Comparison of ENCODE assay signal across 7 mouse cellular contexts in genomic region chr10:99269301-99269701, GRCm38 (mm10). TPM values are rescaled to one million over a fixed set of nuclear protein-coding genes. Genes with fewer than 3 reads are reported as not detected.
DNase-seq lines count a peak whose midpoint lies in the region; ATAC-seq and TF ChIP-seq lines count a peak whose summit lies in the region.

No protein-coding gene starts in this region.

- no peak overlapping the region for H3K4me2 ChIP-seq in forebrain, embryonic 15.5 days (replicated peaks)
- peak overlapping the region; percentile 57 for H3K4me2 ChIP-seq in limb, embryonic 13.5 days (replicated peaks)

- DNase-seq in spleen, adult 2 months (ENCODE audit: low read depth in 1 of 2, low spot score in 2 of 2), result no peak
- DNase-seq in spleen, adult 12 weeks (ENCODE audit: low spot score), result no peak
- no peak for DNase-seq in T-cell, adult 2 months (ENCODE audit: low spot score)
- no peak for DNase-seq in frontal cortex, postnatal 25 days (ENCODE audit: low spot score in 2 of 2)

- no peaks in the 10 kb centered on the region for H3K27me3 ChIP-seq in spleen, adult 2 months (ENCODE audit: control insufficient read depth, insufficient read depth, low read length)
- H3K27me3 ChIP-seq in forebrain, embryonic 15.5 days, result peaks cover 11% of the 10 kb centered on the region; the same call in 1 of the 2 replicates
- no peaks in the 10 kb centered on the region for H3K27me3 ChIP-seq in limb, embryonic 13.5 days
- H3K27me3 ChIP-seq in small intestine, adult 2 months (ENCODE audit: control insufficient read depth, insufficient read depth, low read length), result no peaks in the 10 kb centered on the region

- no peak overlapping the region for H3K4me3 ChIP-seq in spleen, adult 2 months (ENCODE audit: extremely low read depth, insufficient read depth, insufficient read length)
- H3K4me3 ChIP-seq in forebrain, embryonic 15.5 days, result no peak overlapping the region
- H3K4me3 ChIP-seq in limb, embryonic 13.5 days, result no peak overlapping the region
- no peak overlapping the region for H3K4me3 ChIP-seq in small intestine, adult 2 months (ENCODE audit: low read depth, low read length)

- WGBS in spleen, adult 2 months, result 38% methylated on average over 4 of the region's 4 CpGs
- whole genome bisulfite sequencing in forebrain, embryonic 15.5 days, result 3% methylated on average over 4 of the region's 4 CpGs
- WGBS in limb, embryonic 13.5 days, result 3% methylated on average over 4 of the region's 4 CpGs
- 73% methylated on average over 4 of the region's 4 CpGs for WGBS in small intestine, adult 2 months

- peak; percentile 56 for ATAC-seq in forebrain, embryonic 15.5 days (replicated peaks)
- ATAC-seq in limb, embryonic 13.5 days (ENCODE audit: low FRiP score, low read depth), result no peak; the same call in none of the 2 replicates

- H3K9me3 ChIP-seq in forebrain, embryonic 15.5 days, result no peaks in the 10 kb centered on the region
- H3K9me3 ChIP-seq in limb, embryonic 13.5 days, result no peaks in the 10 kb centered on the region

- TF ChIP-seq CTCF in spleen, adult 2 months (IDR thresholded peaks at IDR 0.05; ENCODE audit: extremely low read depth, insufficient read depth, insufficient read length, insufficient replicate concordance), result no peak
- no peak for TF ChIP-seq CTCF in small intestine, adult 2 months (IDR thresholded peaks at IDR 0.05; ENCODE audit: extremely low read depth, insufficient read length, insufficient replicate concordance, low read depth, low read length)

- H3K4me1 ChIP-seq in spleen, adult 2 months (ENCODE audit: control insufficient read depth, insufficient read depth, insufficient read length), result peaks cover 21% of the 10 kb centered on the region
- H3K4me1 ChIP-seq in forebrain, embryonic 15.5 days, result peaks cover 39% of the 10 kb centered on the region
- H3K4me1 ChIP-seq in limb, embryonic 13.5 days, result peaks cover 66% of the 10 kb centered on the region
- H3K4me1 ChIP-seq in small intestine, adult 2 months (ENCODE audit: control insufficient read depth, insufficient read depth, insufficient read length, low read length), result peaks cover 19% of the 10 kb centered on the region

- H3K9ac ChIP-seq in forebrain, embryonic 15.5 days (replicated peaks), result peak overlapping the region; percentile 10; the same call in 1 of the 2 replicates
- 0 out of 2 replicates have a peak overlapping the region, but pooled peaks have one; percentile 13 for H3K9ac ChIP-seq in limb, embryonic 13.5 days

- H3K27ac ChIP-seq in spleen, adult 2 months (ENCODE audit: insufficient read depth, low read length), result peak overlapping the region; percentile 80
- H3K27ac ChIP-seq in forebrain, embryonic 15.5 days (replicated peaks), result peak overlapping the region; percentile 59
- peak overlapping the region; percentile 80 for H3K27ac ChIP-seq in limb, embryonic 13.5 days
- H3K27ac ChIP-seq in small intestine, adult 2 months (ENCODE audit: insufficient read depth, low read depth, low read length), result peak overlapping the region; percentile 56

- TF ChIP-seq POLR2A in spleen, adult 2 months (IDR thresholded peaks at IDR 0.05; ENCODE audit: low read depth, low read length), result no peak
- no peak for TF ChIP-seq POLR2A in small intestine, adult 2 months (IDR thresholded peaks at IDR 0.05; ENCODE audit: low read depth, low read length)

- H3K36me3 ChIP-seq in spleen, adult 2 months (ENCODE audit: control insufficient read depth, insufficient read depth, low read length), result peaks cover 3% of the 10 kb centered on the region; the same call in 1 of the 2 replicates
- H3K36me3 ChIP-seq in forebrain, embryonic 15.5 days, result no peaks in the 10 kb centered on the region
- peaks cover 3% of the 10 kb centered on the region; the same call in 1 of the 2 replicates for H3K36me3 ChIP-seq in limb, embryonic 13.5 days
- peaks cover 11% of the 10 kb centered on the region for H3K36me3 ChIP-seq in small intestine, adult 2 months (ENCODE audit: control insufficient read depth, insufficient read depth, low read length)

RNA-seq across cellular contexts. Expression of gene Dusp6, which starts 6.3 kb away (rescaled TPM):
- 30.8 and 49.1 TPM in 2 replicates for polyA plus RNA-seq in spleen, adult 2 months (2012; rRNA removed)
- 33.3 and 36.4 TPM in 2 replicates for polyA plus RNA-seq in forebrain, embryonic 15.5 days (2015; fragmentation: Nextera tagmentation; extraction: Ambion mirVana)
- polyA plus RNA-seq in limb, embryonic 13.5 days (2015; fragmentation: Nextera tagmentation; extraction: Ambion mirVana), result 64.3 and 72.1 TPM in 2 replicates
- polyA plus RNA-seq in small intestine, adult 2 months (2012; rRNA removed), result 28.7 and 98.8 TPM in 2 replicates
